Mouse (Mus musculus) neural tube, embryonic 11.5 days (tissue): ENCODE data around the gene Ccnd2. TPM values are rescaled to one million over a fixed set of nuclear protein-coding genes. Genes with fewer than 3 reads are reported as not detected.
A peak's percentile ranks its signal among the peaks of the same experiment; 100 is the strongest.

ENCODE experiments used
- ATAC-seq: fragments of 200-750 bp; cut with Nextera tagmentation; 2 replicates; pipeline ENCODE4 v1.8.0; 2017; ENCODE audit warnings: moderate number of reproducible peaks, mild to moderate bottlenecking, moderate TSS enrichment, moderate library complexity; ENCODE audit not compliant: insufficient read depth, low FRiP score, low TSS enrichment
- DNase-seq: peaks from one replicate; pipeline ENCODE4 v3.0.0-alpha.2; 2015; ENCODE audit warnings: low spot score
- H3K27ac ChIP-seq: fragments of 300-500 bp; sonication (generic); 2 replicates; pipeline ENCODE4 v1.5.1; 2014; ENCODE audit warnings: low read depth, mild to moderate bottlenecking, low read length
- H3K27me3 ChIP-seq: fragments of 300-500 bp; sonication (generic); 2 replicates; pipeline ENCODE4 v1.6.1; 2014; ENCODE audit warnings: mild to moderate bottlenecking, low read length, mixed read lengths; ENCODE audit not compliant: control insufficient read depth, insufficient read depth
- H3K36me3 ChIP-seq: fragments of 300-500 bp; sonication (generic); 2 replicates; pipeline ENCODE4 v1.6.1; 2014; ENCODE audit warnings: mild to moderate bottlenecking, low read length, moderate library complexity, mixed read lengths; ENCODE audit not compliant: control insufficient read depth, insufficient read depth
- H3K4me1 ChIP-seq: fragments of 300-500 bp; sonication (generic); 2 replicates; pipeline ENCODE4 v1.6.1; 2014; ENCODE audit warnings: low read length, mixed read lengths; ENCODE audit not compliant: control insufficient read depth, insufficient read depth
- H3K4me2 ChIP-seq: fragments of 300-500 bp; sonication (generic); 2 replicates; pipeline ENCODE4 v1.6.1; 2014; ENCODE audit warnings: low read depth, mild to moderate bottlenecking, moderate library complexity
- H3K4me3 ChIP-seq: fragments of 300-500 bp; sonication (generic); 2 replicates; pipeline ENCODE4 v1.5.1; 2014; ENCODE audit warnings: low read depth, low read length
- H3K9ac ChIP-seq: fragments of 300-500 bp; sonication (generic); 2 replicates; pipeline ENCODE4 v1.6.1; 2014; ENCODE audit warnings: mild to moderate bottlenecking, low read length
- H3K9me3 ChIP-seq: fragments of 300-500 bp; sonication (generic); 2 replicates; pipeline ENCODE4 v1.6.1; 2016; ENCODE audit warnings: low read length; ENCODE audit not compliant: control insufficient read depth
- WGBS: fragments of 180-500 bp; shearing (Covaris S2); extraction: QIAGEN DNeasy Blood & Tissue Kit; methylation state at CpG from one replicate; pipeline ENCODE4 v1.1.7; 2014; 5-methylcytosine and 5-hydroxymethylcytosine counted together
- polyA plus RNA-seq: library from polyadenylated mRNA; unstranded; fragments of >200 nt; fragmentation: Nextera tagmentation; extraction: Ambion mirVana; gene quantifications from 2 replicates; pipeline ENCODE4 v1.2.1, GENCODE M21; 2014

The Ccnd2 gene
- polyA plus RNA-seq, 1 experiment from 2014 or later = 934 TPM

GRCm38 (mm10) chr6:127106726-127107125, 45.3 kb downstream of the Ccnd2 start:
- Histone ChIP-seq H3K4me1 (peaks cover 6% of the 10 kb centered on the region; the same call in 1 of the 2 replicates), H3K9ac (no peak overlapping the region), H3K9me3 (no peaks in the 10 kb centered on the region), H3K36me3 (no peaks in the 10 kb centered on the region; the same call in 1 of the 2 replicates), H3K27ac (no peak overlapping the region), H3K4me3 (no peak overlapping the region), H3K4me2 (no peak overlapping the region), H3K27me3 (no peaks in the 10 kb centered on the region)
- no peak for ATAC-seq
- no peak for DNase-seq
- WGBS = 58% methylated on average over 5 of the region's 5 CpGs

GRCm38 (mm10) chr6:127106189-127106588, 45.8 kb downstream of the Ccnd2 start:
- Histone ChIP-seq H3K4me3 (no peak overlapping the region), H3K9ac (no peak overlapping the region), H3K9me3 (no peaks in the 10 kb centered on the region), H3K27ac (no peak overlapping the region), H3K27me3 (no peaks in the 10 kb centered on the region), H3K4me2 (no peak overlapping the region), H3K4me1 (peaks cover 6% of the 10 kb centered on the region; the same call in 1 of the 2 replicates), H3K36me3 (no peaks in the 10 kb centered on the region; the same call in 1 of the 2 replicates)
- WGBS = 90% methylated on average over 5 of the region's 5 CpGs
- no peak for ATAC-seq
- DNase-seq = no peak

GRCm38 (mm10) chr6:127105107-127105506, 46.9 kb downstream of the Ccnd2 start:
- Histone ChIP-seq H3K4me3 (no peak overlapping the region), H3K4me1 (peaks cover 6% of the 10 kb centered on the region; the same call in 1 of the 2 replicates), H3K27me3 (no peaks in the 10 kb centered on the region), H3K9ac (no peak overlapping the region), H3K27ac (no peak overlapping the region), H3K4me2 (no peak overlapping the region), H3K36me3 (no peaks in the 10 kb centered on the region; the same call in 1 of the 2 replicates), H3K9me3 (no peaks in the 10 kb centered on the region)
- ATAC-seq = no peak
- DNase-seq = peak; percentile 64
- WGBS = 69% methylated on average over 6 of the region's 6 CpGs

GRCm38 (mm10) chr6:127104396-127105029, 47.5 kb downstream of the Ccnd2 start:
- 85% methylated on average over 7 of the region's 7 CpGs for WGBS
- Histone ChIP-seq H3K27me3 (no peaks in the 10 kb centered on the region), H3K4me2 (no peak overlapping the region), H3K27ac (no peak overlapping the region), H3K4me3 (no peak overlapping the region), H3K36me3 (no peaks in the 10 kb centered on the region; the same call in 1 of the 2 replicates), H3K4me1 (peaks cover 6% of the 10 kb centered on the region; the same call in 1 of the 2 replicates), H3K9me3 (no peaks in the 10 kb centered on the region), H3K9ac (no peak overlapping the region)
- DNase-seq (no peak), ATAC-seq (no peak)

GRCm38 (mm10) chr6:127103506-127104275, 48.3 kb downstream of the Ccnd2 start:
- ATAC-seq = no peak
- DNase-seq = no peak
- WGBS = 90% methylated on average over 6 of the region's 6 CpGs

GRCm38 (mm10) chr6:127094565-127094964, 57.4 kb downstream of the Ccnd2 start:
- 60% methylated on average over 7 of the region's 7 CpGs for WGBS
- no peak overlapping the region for H3K27ac ChIP-seq
- peaks cover 2% of the 10 kb centered on the region; the same call in 1 of the 2 replicates for H3K36me3 ChIP-seq
- no peak overlapping the region for H3K9ac ChIP-seq
- no peaks in the 10 kb centered on the region for H3K9me3 ChIP-seq
- H3K4me2 ChIP-seq = no peak overlapping the region
- no peaks in the 10 kb centered on the region for H3K27me3 ChIP-seq
- DNase-seq (no peak), ATAC-seq (no peak)
- H3K4me1 ChIP-seq = no peaks in the 10 kb centered on the region
- H3K4me3 ChIP-seq = no peak overlapping the region

More at GRCm38 (mm10) chr6:127103506-127104275, 48.3 kb downstream of the Ccnd2 start:
- H3K4me2 ChIP-seq = no peak overlapping the region
- no peaks in the 10 kb centered on the region for H3K9me3 ChIP-seq
- no peaks in the 10 kb centered on the region; the same call in 1 of the 2 replicates for H3K36me3 ChIP-seq
- no peak overlapping the region for H3K4me3 ChIP-seq
- no peak overlapping the region for H3K27ac ChIP-seq
- H3K4me1 ChIP-seq = peaks cover 2% of the 10 kb centered on the region; the same call in 1 of the 2 replicates
- no peaks in the 10 kb centered on the region for H3K27me3 ChIP-seq
- H3K9ac ChIP-seq = no peak overlapping the region

- 72% methylated on average over 4 of the region's 4 CpGs for WGBS
- H3K27ac ChIP-seq = no peak overlapping the region
- no peak for ATAC-seq
- no peaks in the 10 kb centered on the region for H3K9me3 ChIP-seq
- H3K9ac ChIP-seq = no peak overlapping the region
- H3K36me3 ChIP-seq = peaks cover 2% of the 10 kb centered on the region
- no peak overlapping the region for H3K4me3 ChIP-seq
- no peaks in the 10 kb centered on the region for H3K4me1 ChIP-seq
- no peak for DNase-seq
- H3K27me3 ChIP-seq = no peaks in the 10 kb centered on the region
- no peak overlapping the region for H3K4me2 ChIP-seq
Measured at GRCm38 (mm10) chr6:127086739-127087138, 65.3 kb downstream of the Ccnd2 start.

- H3K4me2 ChIP-seq = no peak overlapping the region
- no peaks in the 10 kb centered on the region for H3K36me3 ChIP-seq
- H3K4me1 ChIP-seq = no peaks in the 10 kb centered on the region
- ATAC-seq (no peak), DNase-seq (no peak)
- H3K4me3 ChIP-seq = no peak overlapping the region
- no peaks in the 10 kb centered on the region for H3K9me3 ChIP-seq
- 73% methylated on average over 6 of the region's 6 CpGs for WGBS
- H3K27me3 ChIP-seq = peaks cover 5% of the 10 kb centered on the region
- no peak overlapping the region for H3K9ac ChIP-seq
- no peak overlapping the region for H3K27ac ChIP-seq
Measured at GRCm38 (mm10) chr6:127081820-127082219, 70.2 kb downstream of the Ccnd2 start.
